Mouse (Mus musculus) hematopoietic stem cell, adult 5-6 weeks (primary cell): ENCODE results near the gene Mrps12. TPM values are rescaled to one million over a fixed set of nuclear protein-coding genes. Genes with fewer than 3 reads are reported as not detected.
"Not testable (repeated sequence)": the region's sequence is repeated elsewhere in the genome, so short reads cannot be mapped to it uniquely, and the experiment has no call there.

Source experiments
- ATAC-seq, 2 experiments: fragments of 125-278 bp in 1 of 2; replicated peaks in 1 of 2; 2 replicates each; pipeline ENCODE4 v1.8.0; 2016 to 2017; ENCODE audit warnings: inconsistent platforms in 2 of 2, mild to moderate bottlenecking in 2 of 2, moderate number of reproducible peaks in 2 of 2, low read depth in 1 of 2, moderate TSS enrichment in 1 of 2; ENCODE audit not compliant: low FRiP score in 2 of 2, poor library complexity in 2 of 2, severe bottlenecking in 2 of 2, insufficient read depth in 1 of 2, low TSS enrichment in 1 of 2
- total RNA-seq: library from RNA; stranded (forward); fragments of 172-1452, 232-1000 nt; gene quantifications from 2 replicates; pipeline ENCODE4 v1.2.3, GENCODE M21; 2017

Gene Mrps12
- total RNA-seq, 1 experiment from 2014 or later, result 31.4 TPM

GRCm38 (mm10) chr7:28720753-28721537 lies 20.7 kb downstream of the Mrps12 start:
- no peak for ATAC-seq

- ATAC-seq, result no peak
Observed at GRCm38 (mm10) chr7:28719650-28720049, 22.0 kb downstream of the Mrps12 start.

- no peak for ATAC-seq
Observed at GRCm38 (mm10) chr7:28719159-28719558, 22.5 kb downstream of the Mrps12 start.

GRCm38 (mm10) chr7:28717726-28718125 lies 23.9 kb downstream of the Mrps12 start:
- ATAC-seq, result no peak

GRCm38 (mm10) chr7:28716590-28717281 lies 24.9 kb downstream of the Mrps12 start, which contains the start of gene Fbxo17:
TSS of gene Fbxo17 (plus strand) at chr7:28716804.
- ATAC-seq, result peak; percentile 74 to 83

- ATAC-seq, result no peak
Observed at GRCm38 (mm10) chr7:28715598-28715997, 26.0 kb downstream of the Mrps12 start.

GRCm38 (mm10) chr7:28714667-28715066 lies 27.0 kb downstream of the Mrps12 start:
- ATAC-seq, result no peak

- no peak for ATAC-seq
Observed at GRCm38 (mm10) chr7:28710962-28711361, 30.7 kb downstream of the Mrps12 start.

- ATAC-seq, result peak in 1 of 2 experiments; percentile 69; a peak in 1 of 4 replicates
Observed at GRCm38 (mm10) chr7:28709454-28709853, 32.2 kb downstream of the Mrps12 start.

GRCm38 (mm10) chr7:28702601-28703143 lies 38.9 kb downstream of the Mrps12 start:
- peak; percentile 27 to 75; a peak in 2 of 4 replicates for ATAC-seq

- ATAC-seq, result not testable (repeated sequence)
Observed at GRCm38 (mm10) chr7:28701306-28701705, 40.3 kb downstream of the Mrps12 start.

GRCm38 (mm10) chr7:28700269-28700668 lies 41.4 kb downstream of the Mrps12 start:
- no peak for ATAC-seq

GRCm38 (mm10) chr7:28697277-28697676 lies 44.3 kb downstream of the Mrps12 start:
- ATAC-seq, result no peak

- ATAC-seq, result peak in 1 of 2 experiments; percentile 43; a peak in 1 of 4 replicates
Observed at GRCm38 (mm10) chr7:28694966-28695511, 46.6 kb downstream of the Mrps12 start.

GRCm38 (mm10) chr7:28694423-28694822 lies 47.2 kb downstream of the Mrps12 start:
- ATAC-seq, result no peak

- peak; percentile 76 to 90 for ATAC-seq
Observed at GRCm38 (mm10) chr7:28693321-28693966, 48.2 kb downstream of the Mrps12 start.

GRCm38 (mm10) chr7:28692545-28693320 lies 48.9 kb downstream of the Mrps12 start, which contains the start of gene Fbxo27:
TSS of gene Fbxo27 (plus strand) at chr7:28692849.
- ATAC-seq, result no peak
